Mouse (Mus musculus): ENCODE measurements around the gene Sgcg.

- TF ChIP-seq POLR2A (IDR thresholded peaks at IDR 0.05; ENCODE audit: borderline replicate concordance, extremely low read depth, insufficient read depth, insufficient read length, poor library complexity, severe bottlenecking) (no peak), CTCF (IDR thresholded peaks at IDR 0.05; ENCODE audit: borderline replicate concordance, extremely low read depth, insufficient read depth, insufficient read length) (no peak)
These were observed 20.5 kb upstream of the Sgcg start for GRCm38 (mm10) chr14:61278676-61279300.

Measured in brain, embryonic 14.5 days (tissue).